Comparison of ENCODE assay signal across 16 mouse cellular contexts in the genomic region with DNA sequence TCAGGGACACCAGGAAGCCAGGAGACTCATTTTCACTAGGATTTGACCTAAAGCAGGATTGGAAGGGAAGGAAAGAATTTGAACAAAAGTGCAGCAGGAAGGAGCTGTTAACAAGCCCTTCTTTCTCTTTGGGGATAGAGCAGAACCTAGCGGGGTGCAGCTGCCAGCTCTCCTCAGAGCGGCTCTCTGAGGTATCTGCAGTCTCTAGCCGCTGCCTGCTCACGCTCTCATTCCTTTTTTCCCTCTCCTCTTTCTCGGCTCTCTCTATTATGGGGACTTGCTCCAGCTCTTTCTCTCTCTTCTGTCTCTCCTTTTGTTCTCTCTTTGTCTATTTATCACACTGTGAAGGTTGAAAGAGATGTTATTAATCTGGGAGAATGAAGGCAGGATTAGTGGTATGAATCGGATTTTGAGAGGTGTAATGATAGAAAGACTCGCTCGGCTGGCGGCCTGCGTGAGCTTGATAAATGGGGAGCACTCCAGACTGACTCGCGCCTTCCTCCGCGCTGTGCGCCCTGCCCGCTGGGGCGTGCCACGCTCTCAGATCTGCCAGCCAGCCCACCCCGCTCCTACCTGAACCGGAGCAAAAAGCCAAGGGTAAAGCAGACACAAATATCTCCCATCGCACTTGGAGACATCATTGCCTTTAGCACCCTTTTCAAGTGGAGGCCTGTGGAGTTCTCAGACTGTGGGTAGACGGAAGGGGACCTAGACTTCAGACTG. TPM values are rescaled to one million over a fixed set of nuclear protein-coding genes. Genes with fewer than 3 reads are reported as not detected.
DNase-seq lines count a peak whose midpoint lies in the region; ATAC-seq and TF ChIP-seq lines count a peak whose summit lies in the region.
"Had no signal": no experiment of that assay in that cellular context is flagged by ENCODE, and none has a peak within 500 bp of the region (broad histone marks: within the 10 kb centered on the region; RNA-seq: fewer than 3 reads in every experiment).

No protein-coding gene starts in this region.

- ATAC-seq in forebrain, embryonic 12.5 days (ENCODE audit: low FRiP score), result peak; percentile 67; the same call in 1 of the 2 replicates
- peak; percentile 55; the same call in 1 of the 2 replicates for ATAC-seq in hindbrain, embryonic 14.5 days (ENCODE audit: low FRiP score)
- peak; percentile 66 for ATAC-seq in midbrain, embryonic 13.5 days
- ATAC-seq in intestine, embryonic 15.5 days, result no peak
- ATAC-seq in lung, postnatal 0 days, result no peak

- TF ChIP-seq EP300 in lung, postnatal 0 days (IDR thresholded peaks at IDR 0.05), result no peak

- peak overlapping the region; percentile 31 for H3K4me2 ChIP-seq in forebrain, embryonic 12.5 days
- H3K4me2 ChIP-seq in hindbrain, embryonic 14.5 days (replicated peaks), result peak overlapping the region; percentile 1; the same call in 1 of the 2 replicates
- peak overlapping the region; percentile 25; the same call in 1 of the 2 replicates for H3K4me2 ChIP-seq in midbrain, embryonic 13.5 days (replicated peaks)
- no peak overlapping the region for H3K4me2 ChIP-seq in intestine, embryonic 15.5 days (replicated peaks)
- H3K4me2 ChIP-seq in lung, postnatal 0 days (replicated peaks; ENCODE audit: low read depth, low read length), result no peak overlapping the region

- H3K9me3 ChIP-seq in forebrain, embryonic 10.5 days, result peaks cover 4% of the 10 kb centered on the region; the same call in 1 of the 2 replicates
- H3K9me3 ChIP-seq in forebrain, embryonic 12.5 days, result no peaks in the 10 kb centered on the region
- no peaks in the 10 kb centered on the region for H3K9me3 ChIP-seq in hindbrain, embryonic 14.5 days (ENCODE audit: control insufficient read depth, low read length)
- no peaks in the 10 kb centered on the region for H3K9me3 ChIP-seq in midbrain, embryonic 13.5 days
- H3K9me3 ChIP-seq in intestine, embryonic 15.5 days, result no peaks in the 10 kb centered on the region
- H3K9me3 ChIP-seq in lung, postnatal 0 days (ENCODE audit: low read length), result no peaks in the 10 kb centered on the region

- 34% methylated on average over 22 of the region's 22 CpGs for WGBS in forebrain, embryonic 10.5 days
- WGBS in forebrain, embryonic 12.5 days, result 21% methylated on average over 22 of the region's 22 CpGs
- WGBS in hindbrain, embryonic 14.5 days, result 20% methylated on average over 22 of the region's 22 CpGs
- whole genome bisulfite sequencing in midbrain, embryonic 13.5 days, result 18% methylated on average over 22 of the region's 22 CpGs
- 78% methylated on average over 22 of the region's 22 CpGs for WGBS in intestine, embryonic 15.5 days
- WGBS in lung, postnatal 0 days, result 79% methylated on average over 22 of the region's 22 CpGs

- peaks cover 46% of the 10 kb centered on the region for H3K36me3 ChIP-seq in forebrain, embryonic 10.5 days (replicated peaks)
- peaks cover 17% of the 10 kb centered on the region for H3K36me3 ChIP-seq in forebrain, embryonic 12.5 days (replicated peaks)
- 0 out of 2 replicates have a peak, but pooled peaks cover 4% of the 10 kb centered on the region for H3K36me3 ChIP-seq in hindbrain, embryonic 14.5 days (replicated peaks; ENCODE audit: control insufficient read depth, insufficient read depth)
- peaks cover 5% of the 10 kb centered on the region; the same call in 1 of the 2 replicates for H3K36me3 ChIP-seq in midbrain, embryonic 13.5 days
- no peaks in the 10 kb centered on the region for H3K36me3 ChIP-seq in intestine, embryonic 15.5 days
- H3K36me3 ChIP-seq in lung, postnatal 0 days (ENCODE audit: insufficient read depth, low read length), result no peaks in the 10 kb centered on the region

- no peak overlapping the region; the same call in 1 of the 2 replicates for H3K9ac ChIP-seq in forebrain, embryonic 12.5 days
- peak overlapping the region; percentile 16; the same call in 1 of the 2 replicates for H3K9ac ChIP-seq in hindbrain, embryonic 14.5 days
- H3K9ac ChIP-seq in midbrain, embryonic 13.5 days (replicated peaks), result peak overlapping the region; percentile 46; the same call in 1 of the 2 replicates
- H3K9ac ChIP-seq in intestine, embryonic 15.5 days, result no peak overlapping the region
- H3K9ac ChIP-seq in lung, postnatal 0 days (replicated peaks; ENCODE audit: low read depth), result no peak overlapping the region

- H3K4me1 ChIP-seq in forebrain, embryonic 10.5 days, result peaks cover 49% of the 10 kb centered on the region
- H3K4me1 ChIP-seq in forebrain, embryonic 12.5 days, result peaks cover 32% of the 10 kb centered on the region
- peaks cover 19% of the 10 kb centered on the region for H3K4me1 ChIP-seq in hindbrain, embryonic 14.5 days (replicated peaks; ENCODE audit: control insufficient read depth, insufficient read depth, low read length)
- peaks cover 46% of the 10 kb centered on the region for H3K4me1 ChIP-seq in midbrain, embryonic 13.5 days (replicated peaks)
- H3K4me1 ChIP-seq in intestine, embryonic 15.5 days (replicated peaks), result peaks cover 22% of the 10 kb centered on the region
- no peaks in the 10 kb centered on the region for H3K4me1 ChIP-seq in lung, postnatal 0 days (ENCODE audit: insufficient read depth, low read depth, low read length)

- no peak for TF ChIP-seq CTCF in lung, postnatal 0 days (IDR thresholded peaks at IDR 0.05)

- peak overlapping the region; percentile 35 for H3K27ac ChIP-seq in forebrain, embryonic 10.5 days
- H3K27ac ChIP-seq in forebrain, embryonic 12.5 days, result peak overlapping the region; percentile 75
- peak overlapping the region; percentile 78 for H3K27ac ChIP-seq in hindbrain, embryonic 14.5 days
- H3K27ac ChIP-seq in midbrain, embryonic 13.5 days, result peak overlapping the region; percentile 80
- no peak overlapping the region for H3K27ac ChIP-seq in intestine, embryonic 15.5 days
- H3K27ac ChIP-seq in lung, postnatal 0 days (ENCODE audit: low read length), result no peak overlapping the region
- H3K27ac ChIP-seq: stomach, postnatal 0 days had no signal

- peak overlapping the region; percentile 24 for H3K4me3 ChIP-seq in forebrain, embryonic 10.5 days
- no peak overlapping the region for H3K4me3 ChIP-seq in forebrain, embryonic 12.5 days (replicated peaks)
- H3K4me3 ChIP-seq in hindbrain, embryonic 14.5 days (replicated peaks; ENCODE audit: low read length), result no peak overlapping the region
- no peak overlapping the region for H3K4me3 ChIP-seq in midbrain, embryonic 13.5 days (replicated peaks)
- H3K4me3 ChIP-seq in intestine, embryonic 15.5 days (replicated peaks), result no peak overlapping the region
- no peak overlapping the region for H3K4me3 ChIP-seq in lung, postnatal 0 days (ENCODE audit: low read depth, low read length)
- H3K4me3 ChIP-seq: erythroblast, embryonic 14.5 days; myocyte had no signal

- intact Hi-C loops in gastrocnemius, postnatal 36 days (cut with DNase I), result no loop called here

- no peak for DNase-seq in forebrain, embryonic 10.5 days (ENCODE audit: extremely low spot score, low spot score)
- DNase-seq in hindbrain, embryonic 14.5 days (ENCODE audit: low spot score), result no peak
- no peak for DNase-seq in B cell, adult 2 months
- DNase-seq in gastrocnemius, postnatal 36 days, result no peak
- DNase-seq in lung, postnatal 0 days (ENCODE audit: low spot score), result no peak
- DNase-seq: cerebellum, adult 11-12 months; heart, postnatal 4 days; kidney, adult 8-10 months; thymus, postnatal 36 days had no signal

- 0 out of 2 replicates have a peak, but pooled peaks cover 3% of the 10 kb centered on the region for H3K27me3 ChIP-seq in forebrain, embryonic 10.5 days (ENCODE audit: poor library complexity, severe bottlenecking)
- H3K27me3 ChIP-seq in forebrain, embryonic 12.5 days, result no peaks in the 10 kb centered on the region; the same call in 1 of the 2 replicates
- H3K27me3 ChIP-seq in hindbrain, embryonic 14.5 days (ENCODE audit: control insufficient read depth, insufficient read depth, low read length), result no peaks in the 10 kb centered on the region
- H3K27me3 ChIP-seq in midbrain, embryonic 13.5 days, result 0 out of 2 replicates have a peak, but pooled peaks cover 8% of the 10 kb centered on the region
- no peaks in the 10 kb centered on the region for H3K27me3 ChIP-seq in intestine, embryonic 15.5 days (replicated peaks)
- no peaks in the 10 kb centered on the region for H3K27me3 ChIP-seq in lung, postnatal 0 days (replicated peaks; ENCODE audit: insufficient read depth, low read length)
- H3K27me3 ChIP-seq: CH12.LX had no signal

RNA-seq across cellular contexts. Expression of a gene that starts 45.0 kb away (rescaled TPM):
- 72.3 and 76.1 TPM in 2 replicates for polyA plus RNA-seq in forebrain, embryonic 10.5 days (2016; fragmentation: Nextera tagmentation; extraction: Ambion mirVana)
- polyA plus RNA-seq in forebrain, embryonic 12.5 days (2016; fragmentation: Nextera tagmentation; extraction: Ambion mirVana), result 73.1 and 76.4 TPM in 2 replicates
- 82.0 and 85.4 TPM in 2 replicates for polyA plus RNA-seq in hindbrain, embryonic 14.5 days (2014; fragmentation: Nextera tagmentation; extraction: Ambion mirVana)
- 77.8 and 78.2 TPM in 2 replicates for polyA plus RNA-seq in midbrain, embryonic 13.5 days (2015; fragmentation: Nextera tagmentation; extraction: Ambion mirVana)
- 44.8 and 46.5 TPM in 2 replicates for polyA plus RNA-seq in intestine, embryonic 15.5 days (2015; fragmentation: Nextera tagmentation; extraction: Ambion mirVana)
- total RNA-seq in gastrocnemius, postnatal 36 days (2021), result 10 to 100 TPM; 14.4 to 16.2 TPM
- 37.0 and 37.8 TPM in 2 replicates for polyA plus RNA-seq in lung, postnatal 0 days (2015; fragmentation: Nextera tagmentation; extraction: Ambion mirVana)

Comparison
In these comparisons a context has a peak if more than half of its experiments do, and no peak if none do; other contexts are left out.
1. H3K27ac ChIP-seq: peak in forebrain, embryonic 10.5 days (single experiment), forebrain, embryonic 12.5 days (single experiment), hindbrain, embryonic 14.5 days (single experiment) and midbrain, embryonic 13.5 days (single experiment); none in intestine, embryonic 15.5 days (single experiment) and lung, postnatal 0 days (single experiment).
2. ATAC-seq: peak in forebrain, embryonic 12.5 days (single experiment), hindbrain, embryonic 14.5 days (single experiment) and midbrain, embryonic 13.5 days (single experiment); none in intestine, embryonic 15.5 days (single experiment) and lung, postnatal 0 days (single experiment).
3. H3K4me2 ChIP-seq: peak in forebrain, embryonic 12.5 days (single experiment), hindbrain, embryonic 14.5 days (single experiment) and midbrain, embryonic 13.5 days (single experiment); none in intestine, embryonic 15.5 days (single experiment) and lung, postnatal 0 days (single experiment).
4. H3K9ac ChIP-seq: peak in hindbrain, embryonic 14.5 days (single experiment) and midbrain, embryonic 13.5 days (single experiment); none in forebrain, embryonic 12.5 days (single experiment), intestine, embryonic 15.5 days (single experiment) and lung, postnatal 0 days (single experiment).